Mouse (Mus musculus) activated CD4-positive, CD25-positive, alpha-beta regulatory T cell, adult 9 weeks (primary cell): ENCODE measurements around the gene Abhd6. TPM values are rescaled to one million over a fixed set of nuclear protein-coding genes. Genes with fewer than 3 reads are reported as not detected.

Experiments used
- polyA plus RNA-seq: library from polyadenylated mRNA; unstranded; fragments of 100-300 nt; shearing (Covaris generic); gene quantifications from one replicate; pipeline ENCODE4 v1.2.1, GENCODE M21; 2017

The Abhd6 gene
- polyA plus RNA-seq = 33.6 TPM

GRCm38 (mm10) chr14:8002432-8003092 is at the start of gene Abhd6:
TSS of gene Abhd6 (plus strand) at chr14:8002902.

GRCm38 (mm10) chr14:7957049-7957448 is 45.7 kb upstream of the Abhd6 start, which contains the start of gene Gm45521:
TSS of gene Gm45521 (plus strand) at chr14:7957288.

GRCm38 (mm10) chr14:7994271-7994767 is 8.4 kb upstream of the Abhd6 start, which contains the start of gene Dnase1l3:
TSS of gene Dnase1l3 (minus strand) at chr14:7994573.

GRCm38 (mm10) chr14:8080165-8080679 is 77.5 kb downstream of the Abhd6 start, which contains the start of gene Rpp14:
TSS of gene Rpp14 (plus strand) at chr14:8080367.

GRCm38 (mm10) chr14:8097978-8098686 is 95.4 kb downstream of the Abhd6 start, which contains the start of gene Pxk:
TSS of gene Pxk (plus strand) at chr14:8098211.

Other genes starting within 250 kb of the Abhd6 start
- not detected for gene Gm26661, start 211.3 kb upstream of the Abhd6 start, polyA plus RNA-seq
- 27.9 TPM for gene Flnb, start 184.9 kb upstream of the Abhd6 start, polyA plus RNA-seq
- not detected for gene Gm45521, start 45.6 kb upstream of the Abhd6 start, polyA plus RNA-seq
- gene Dnase1l3, start 8.3 kb upstream of the Abhd6 start, polyA plus RNA-seq = 2.0 TPM
- gene Rpp14, start 77.5 kb downstream of the Abhd6 start, polyA plus RNA-seq = 44.9 TPM
- gene Pxk, start 95.3 kb downstream of the Abhd6 start, polyA plus RNA-seq = 38.7 TPM
- 163 TPM for gene Pdhb, start 170.1 kb downstream of the Abhd6 start, polyA plus RNA-seq
- 0.88 TPM for gene Kctd6, start 211.2 kb downstream of the Abhd6 start, polyA plus RNA-seq